Comparison of ENCODE assay signal across 8 mouse cellular contexts in genomic region chr15:97890017-97890416, GRCm38 (mm10). TPM values are rescaled to one million over a fixed set of nuclear protein-coding genes. Genes with fewer than 3 reads are reported as not detected.
DNase-seq lines count a peak whose midpoint lies in the region; ATAC-seq and TF ChIP-seq lines count a peak whose summit lies in the region.
"Had no signal": no experiment of that assay in that cellular context is flagged by ENCODE, and none has a peak within 500 bp of the region (broad histone marks: within the 10 kb centered on the region; RNA-seq: fewer than 3 reads in every experiment).

No protein-coding gene starts in this region.

- no peak overlapping the region for H3K27ac ChIP-seq in heart, postnatal 0 days (ENCODE audit: low read depth)
- H3K27ac ChIP-seq in hindbrain, embryonic 10.5 days, result no peak overlapping the region

- no peaks in the 10 kb centered on the region for H3K27me3 ChIP-seq in heart, postnatal 0 days (ENCODE audit: control insufficient read depth, insufficient read depth, low read length)
- no peaks in the 10 kb centered on the region for H3K27me3 ChIP-seq in hindbrain, embryonic 10.5 days (ENCODE audit: insufficient read depth, poor library complexity, severe bottlenecking)

- no peaks in the 10 kb centered on the region for H3K36me3 ChIP-seq in heart, postnatal 0 days (replicated peaks; ENCODE audit: control insufficient read depth, insufficient read depth, low read length)
- no peaks in the 10 kb centered on the region for H3K36me3 ChIP-seq in hindbrain, embryonic 10.5 days

- H3K9ac ChIP-seq in heart, postnatal 0 days (replicated peaks; ENCODE audit: low read depth, low read length), result no peak overlapping the region

- peak; percentile 82 for ATAC-seq in heart, postnatal 0 days (ENCODE audit: insufficient read depth, low read depth)

- 40% methylated on average over 11 of the region's 11 CpGs for WGBS in heart, postnatal 0 days
- WGBS in hindbrain, embryonic 10.5 days, result 75% methylated on average over 11 of the region's 11 CpGs

- intact Hi-C loops in left cerebral cortex, postnatal 4 days (cut with DNase I), result no loop called here

- no peak overlapping the region for H3K4me3 ChIP-seq in heart, postnatal 0 days (ENCODE audit: low read depth, low read length)
- no peak overlapping the region for H3K4me3 ChIP-seq in hindbrain, embryonic 10.5 days

- no peak for TF ChIP-seq EP300 in heart, postnatal 0 days (IDR thresholded peaks at IDR 0.05; ENCODE audit: low read depth)

- peak; percentile 28 to 30 for DNase-seq in frontal cortex, postnatal 36 days (ENCODE audit: low spot score in 2 of 2)
- no peak for DNase-seq in frontal cortex, postnatal 14 days (ENCODE audit: low spot score in 2 of 2)
- DNase-seq in left cerebral cortex, postnatal 4 days, result peak; percentile 35
- no peak for DNase-seq in left cerebral cortex, adult 11 months (ENCODE audit: low spot score)
- peak; percentile 71 for DNase-seq in heart, postnatal 0 days (ENCODE audit: low spot score)
- peak; percentile 31 for DNase-seq in telencephalon, adult 2 months (ENCODE audit: low read depth, low spot score)
- no peak for DNase-seq in hindbrain, embryonic 10.5 days (ENCODE audit: low spot score)
- DNase-seq: lung, postnatal 36 days had no signal

- H3K4me1 ChIP-seq in heart, postnatal 0 days (ENCODE audit: control insufficient read depth, insufficient read depth), result peaks cover 10% of the 10 kb centered on the region; the same call in 1 of the 2 replicates
- no peaks in the 10 kb centered on the region for H3K4me1 ChIP-seq in hindbrain, embryonic 10.5 days (replicated peaks)

- TF ChIP-seq CTCF in heart, postnatal 0 days (IDR thresholded peaks at IDR 0.05; ENCODE audit: low read depth), result no peak

- H3K4me2 ChIP-seq in heart, postnatal 0 days (ENCODE audit: low read depth, low read length), result no peak overlapping the region

- H3K9me3 ChIP-seq in heart, postnatal 0 days (replicated peaks; ENCODE audit: control insufficient read depth, low read length), result no peaks in the 10 kb centered on the region
- no peaks in the 10 kb centered on the region for H3K9me3 ChIP-seq in hindbrain, embryonic 10.5 days

RNA-seq across cellular contexts. Expression of gene Vdr, which starts 20.4 kb away (rescaled TPM):
- under 1 TPM in 1 of 2 experiments, not detected in 1; 0.08 TPM for total RNA-seq in left cerebral cortex, postnatal 4 days (2021)
- 0.15 and 1.7 TPM in 2 replicates for total RNA-seq in heart, postnatal 0 days (2014; rRNA removed; ENCODE audit: low replicate concordance)
- polyA plus RNA-seq in heart, postnatal 0 days (2015; fragmentation: Nextera tagmentation; extraction: Ambion mirVana), result 1.3 and 2.6 TPM in 2 replicates
- polyA plus RNA-seq in hindbrain, embryonic 10.5 days (2016; fragmentation: Nextera tagmentation; extraction: Ambion mirVana), result 0.51 and 1.0 TPM in 2 replicates

RNA-seq across cellular contexts. Expression of gene Hdac7, which starts 45.7 kb away (rescaled TPM):
- total RNA-seq in left cerebral cortex, postnatal 4 days (2021), result 10 to 100 TPM; 41.0 to 41.3 TPM
- total RNA-seq in heart, postnatal 0 days (2014; rRNA removed; ENCODE audit: low replicate concordance), result 34.4 and 36.9 TPM in 2 replicates
- 15.6 TPM in 2 replicates for polyA plus RNA-seq in heart, postnatal 0 days (2015; fragmentation: Nextera tagmentation; extraction: Ambion mirVana)
- polyA plus RNA-seq in hindbrain, embryonic 10.5 days (2016; fragmentation: Nextera tagmentation; extraction: Ambion mirVana), result 25.7 and 32.7 TPM in 2 replicates

Comparison
In these comparisons a context has a peak if more than half of its experiments do, and no peak if none do; other contexts are left out.
1. DNase-seq: peak in frontal cortex, postnatal 36 days (2 of 2), left cerebral cortex, postnatal 4 days (single experiment), heart, postnatal 0 days (single experiment) and telencephalon, adult 2 months (single experiment); none in frontal cortex, postnatal 14 days (0 of 2), left cerebral cortex, adult 11 months (single experiment) and hindbrain, embryonic 10.5 days (single experiment).